Mouse (Mus musculus): ENCODE data around the gene Adam10. TPM values are rescaled to one million over a fixed set of nuclear protein-coding genes. Genes with fewer than 3 reads are reported as not detected.

Gene Adam10
- polyA plus RNA-seq, 1 experiment from 2014 or later: 60.3 TPM

- H3K4me1 ChIP-seq: peaks cover 20% of the 10 kb centered on the region
- DNase-seq (ENCODE audit: low spot score): peak; percentile 79
- no peaks in the 10 kb centered on the region for H3K9me3 ChIP-seq (replicated peaks)
- no peaks in the 10 kb centered on the region for H3K36me3 ChIP-seq
- H3K27me3 ChIP-seq (ENCODE audit: low read depth, poor library complexity, severe bottlenecking): no peaks in the 10 kb centered on the region
- peak overlapping the region; percentile 98 for H3K27ac ChIP-seq
- WGBS: under 1% methylated on average over 98 of the region's 103 CpGs
- peak overlapping the region; percentile 99 for H3K4me3 ChIP-seq
These were observed 615 bp downstream of the Adam10 start for GRCm38 (mm10) chr9:70679132-70680091.

- Histone ChIP-seq H3K4me3 (no peak overlapping the region), H3K36me3 (no peaks in the 10 kb centered on the region), H3K27me3 (ENCODE audit: low read depth, poor library complexity, severe bottlenecking) (no peaks in the 10 kb centered on the region), H3K4me1 (peaks cover 20% of the 10 kb centered on the region), H3K27ac (no peak overlapping the region), H3K9me3 (replicated peaks) (no peaks in the 10 kb centered on the region)
- WGBS: 91% methylated on average over 1 of the region's 1 CpGs
- DNase-seq (ENCODE audit: low spot score): no peak
These were observed 3.4 kb downstream of the Adam10 start for GRCm38 (mm10) chr9:70682202-70682601.

- Histone ChIP-seq H3K9me3 (replicated peaks) (no peaks in the 10 kb centered on the region), H3K36me3 (no peaks in the 10 kb centered on the region), H3K4me1 (no peaks in the 10 kb centered on the region), H3K27me3 (ENCODE audit: low read depth, poor library complexity, severe bottlenecking) (no peaks in the 10 kb centered on the region), H3K27ac (no peak overlapping the region), H3K4me3 (no peak overlapping the region)
- 79% methylated on average over 2 of the region's 2 CpGs for WGBS
- DNase-seq (ENCODE audit: low spot score): no peak
These were observed 9.6 kb downstream of the Adam10 start for GRCm38 (mm10) chr9:70688301-70688968.

- no peak for DNase-seq (ENCODE audit: low spot score)
- H3K27me3 ChIP-seq (ENCODE audit: low read depth, poor library complexity, severe bottlenecking): no peaks in the 10 kb centered on the region
- H3K4me3 ChIP-seq: no peak overlapping the region
- no peaks in the 10 kb centered on the region for H3K36me3 ChIP-seq
- H3K9me3 ChIP-seq (replicated peaks): no peaks in the 10 kb centered on the region
- H3K4me1 ChIP-seq: no peaks in the 10 kb centered on the region
- WGBS: 82% methylated on average over 3 of the region's 3 CpGs
- H3K27ac ChIP-seq: no peak overlapping the region
These were observed 11.1 kb downstream of the Adam10 start for GRCm38 (mm10) chr9:70689926-70690325.

- Histone ChIP-seq H3K27me3 (ENCODE audit: low read depth, poor library complexity, severe bottlenecking) (no peaks in the 10 kb centered on the region), H3K27ac (no peak overlapping the region), H3K4me1 (no peaks in the 10 kb centered on the region), H3K4me3 (no peak overlapping the region), H3K36me3 (no peaks in the 10 kb centered on the region), H3K9me3 (replicated peaks) (no peaks in the 10 kb centered on the region)
- DNase-seq (ENCODE audit: low spot score): no peak
These were observed 11.8 kb downstream of the Adam10 start for GRCm38 (mm10) chr9:70690579-70690978.

GRCm38 (mm10) chr9:70691772-70692693, 13.2 kb downstream of the Adam10 start:
- H3K27ac ChIP-seq: no peak overlapping the region
- no peaks in the 10 kb centered on the region for H3K27me3 ChIP-seq (ENCODE audit: low read depth, poor library complexity, severe bottlenecking)
- no peaks in the 10 kb centered on the region for H3K4me1 ChIP-seq
- 90% methylated on average over 2 of the region's 2 CpGs for WGBS
- no peak for DNase-seq (ENCODE audit: low spot score)
- no peak overlapping the region for H3K4me3 ChIP-seq
- no peaks in the 10 kb centered on the region for H3K9me3 ChIP-seq (replicated peaks)
- H3K36me3 ChIP-seq: no peaks in the 10 kb centered on the region

- 94% methylated on average over 2 of the region's 2 CpGs for WGBS
- H3K36me3 ChIP-seq: no peaks in the 10 kb centered on the region
- no peaks in the 10 kb centered on the region for H3K4me1 ChIP-seq
- H3K27ac ChIP-seq: no peak overlapping the region
- H3K4me3 ChIP-seq: no peak overlapping the region
- no peaks in the 10 kb centered on the region for H3K9me3 ChIP-seq (replicated peaks)
- no peak for DNase-seq (ENCODE audit: low spot score)
- H3K27me3 ChIP-seq (ENCODE audit: low read depth, poor library complexity, severe bottlenecking): no peaks in the 10 kb centered on the region
These were observed 16.9 kb downstream of the Adam10 start for GRCm38 (mm10) chr9:70695723-70696122.

- no peak overlapping the region for H3K4me3 ChIP-seq
- no peaks in the 10 kb centered on the region for H3K36me3 ChIP-seq
- 77% methylated on average over 1 of the region's 1 CpGs for WGBS
- H3K4me1 ChIP-seq: no peaks in the 10 kb centered on the region
- DNase-seq (ENCODE audit: low spot score): no peak
- H3K9me3 ChIP-seq (replicated peaks): no peaks in the 10 kb centered on the region
- no peaks in the 10 kb centered on the region for H3K27me3 ChIP-seq (ENCODE audit: low read depth, poor library complexity, severe bottlenecking)
- H3K27ac ChIP-seq: no peak overlapping the region
These were observed 19.3 kb downstream of the Adam10 start for GRCm38 (mm10) chr9:70698090-70698489.

- Histone ChIP-seq H3K27ac (no peak overlapping the region), H3K4me3 (no peak overlapping the region), H3K27me3 (ENCODE audit: low read depth, poor library complexity, severe bottlenecking) (no peaks in the 10 kb centered on the region), H3K36me3 (peaks cover 17% of the 10 kb centered on the region), H3K9me3 (replicated peaks) (no peaks in the 10 kb centered on the region), H3K4me1 (no peaks in the 10 kb centered on the region)
- no peak for DNase-seq (ENCODE audit: low spot score)
- 96% methylated on average over 5 of the region's 5 CpGs for WGBS
These were observed 24.9 kb downstream of the Adam10 start for GRCm38 (mm10) chr9:70703597-70704203.

- H3K36me3 ChIP-seq: peaks cover 17% of the 10 kb centered on the region
- WGBS: 94% methylated on average over 1 of the region's 1 CpGs
- H3K4me1 ChIP-seq: no peaks in the 10 kb centered on the region
These were observed 27.6 kb downstream of the Adam10 start for GRCm38 (mm10) chr9:70706444-70706843.

GRCm38 (mm10) chr9:70729544-70729943, 50.7 kb downstream of the Adam10 start:
- Histone ChIP-seq H3K4me1 (no peaks in the 10 kb centered on the region), H3K36me3 (0 out of 2 replicates have a peak, but pooled peaks cover 3% of the 10 kb centered on the region), H3K27ac (no peak overlapping the region), H3K27me3 (ENCODE audit: low read depth, poor library complexity, severe bottlenecking) (no peaks in the 10 kb centered on the region), H3K4me3 (no peak overlapping the region), H3K9me3 (replicated peaks) (no peaks in the 10 kb centered on the region)
- WGBS: 88% methylated on average over 2 of the region's 2 CpGs
- DNase-seq (ENCODE audit: low spot score): no peak

More at GRCm38 (mm10) chr9:70706444-70706843, 27.6 kb downstream of the Adam10 start:
- Histone ChIP-seq H3K4me3 (no peak overlapping the region), H3K9me3 (replicated peaks) (no peaks in the 10 kb centered on the region), H3K27ac (no peak overlapping the region), H3K27me3 (ENCODE audit: low read depth, poor library complexity, severe bottlenecking) (no peaks in the 10 kb centered on the region)
- no peak for DNase-seq (ENCODE audit: low spot score)

- H3K36me3 ChIP-seq: 0 out of 2 replicates have a peak, but pooled peaks cover 3% of the 10 kb centered on the region
- no peak overlapping the region for H3K27ac ChIP-seq
- no peaks in the 10 kb centered on the region for H3K27me3 ChIP-seq (ENCODE audit: low read depth, poor library complexity, severe bottlenecking)
- no peaks in the 10 kb centered on the region for H3K4me1 ChIP-seq
- no peak for DNase-seq (ENCODE audit: low spot score)
- H3K9me3 ChIP-seq (replicated peaks): no peaks in the 10 kb centered on the region
- H3K4me3 ChIP-seq: no peak overlapping the region
These were observed 52.3 kb downstream of the Adam10 start for GRCm38 (mm10) chr9:70731079-70731478.

Measured in limb, embryonic 10.5 days (tissue).